Mouse (Mus musculus) MEL (cell line): ENCODE measurements at regions not wholly inside any gene's neighbourhood (a gene's known extent, or its start where the extent isn't known, plus 50 kb on each side); places are given as distances from the start of the nearest gene placed in this dataset.

Experiments used
- DNase-seq: peaks from one replicate; pipeline ENCODE4 v3.0.0; 2011; ENCODE audit warnings: low read depth, low spot score
- H3K27ac ChIP-seq: 2 replicates; pipeline ENCODE4 v1.5.1; 2012; ENCODE audit warnings: low read depth, mild to moderate bottlenecking, control low read depth, low read length, moderate library complexity; ENCODE audit not compliant: control insufficient read depth
- H3K27me3 ChIP-seq, 2 experiments: fragments of 150-350 bp in 1 of 2; sonication (generic) in 1 of 2; 2 replicates each; pipeline ENCODE4 v1.6.1; 2012; ENCODE audit warnings: low read length in 2 of 2, mild to moderate bottlenecking in 2 of 2, improper control_type of control experiment in 1 of 2, moderate library complexity in 1 of 2; ENCODE audit not compliant: insufficient read depth in 2 of 2, control insufficient read depth in 1 of 2
- H3K36me3 ChIP-seq, 2 experiments: 2 replicates each; pipeline ENCODE4 v1.6.1; 2012 to 2014; ENCODE audit warnings: low read length in 2 of 2, improper control_type of control experiment in 1 of 2, inconsistent platforms in 1 of 2, mild to moderate bottlenecking in 1 of 2; ENCODE audit not compliant: insufficient read depth in 2 of 2, control insufficient read depth in 1 of 2
- H3K4me1 ChIP-seq, 2 experiments: fragments of 150-350 bp in 1 of 2; sonication (generic) in 1 of 2; 2 replicates each; pipeline ENCODE4 v1.6.1; 2012; ENCODE audit warnings: low read length in 2 of 2, improper control_type of control experiment in 1 of 2, mild to moderate bottlenecking in 1 of 2; ENCODE audit not compliant: insufficient read depth in 2 of 2, control insufficient read depth in 1 of 2
- H3K4me3 ChIP-seq, 2 experiments: fragments of 150-350 bp in 1 of 2; sonication (generic) in 1 of 2; 2 replicates each; pipeline ENCODE4 v1.5.1; 2012; ENCODE audit warnings: low read depth in 2 of 2, low read length in 2 of 2, mild to moderate bottlenecking in 2 of 2, moderate library complexity in 2 of 2, control low read depth in 1 of 2, improper control_type of control experiment in 1 of 2; ENCODE audit not compliant: control insufficient read depth in 1 of 2, insufficient read depth in 1 of 2
- H3K79me2 ChIP-seq: 2 replicates; pipeline ENCODE4 v1.6.1; 2012; ENCODE audit warnings: mild to moderate bottlenecking, low read length, moderate library complexity; ENCODE audit not compliant: control insufficient read depth, poor library complexity, insufficient read depth
- H3K9ac ChIP-seq: 2 replicates; pipeline ENCODE4 v1.6.1; 2012; ENCODE audit warnings: low read depth, mild to moderate bottlenecking, control low read depth, low read length, moderate library complexity; ENCODE audit not compliant: control insufficient read depth, poor library complexity, severe bottlenecking
- H3K9me3 ChIP-seq: fragments of 150-350 bp; sonication (generic); replicated peaks from 2 replicates; pipeline ENCODE4 v1.6.1; 2012; ENCODE audit warnings: mild to moderate bottlenecking, low read length, improper control_type of control experiment, moderate library complexity; ENCODE audit not compliant: insufficient read depth
- BHLHE40 ChIP-seq: IDR thresholded peaks from 2 replicates; pipeline ENCODE4 v1.6.1; 2012; ENCODE audit warnings: low read depth, mild to moderate bottlenecking, inconsistent platforms, low read length, improper control_type of control experiment, borderline replicate concordance
- CHD1 ChIP-seq: IDR thresholded peaks from 2 replicates; pipeline ENCODE4 v1.6.1; 2012; ENCODE audit warnings: low read depth, mild to moderate bottlenecking, inconsistent platforms, low read length, improper control_type of control experiment
- CHD2 ChIP-seq: IDR thresholded peaks from 2 replicates; pipeline ENCODE4 v1.6.1; 2011; ENCODE audit warnings: low read length, improper control_type of control experiment
- CTCF ChIP-seq, 3 experiments: IDR thresholded peaks in 2 of 3; conservative IDR thresholded peaks in 1 of 3; 2 replicates each; pipeline ENCODE4 v1.5.1; 2011 to 2012; ENCODE audit warnings: low read length in 3 of 3, low read depth in 2 of 3, mild to moderate bottlenecking in 2 of 3, improper control_type of control experiment in 1 of 3, inconsistent platforms in 1 of 3, mixed read lengths in 1 of 3, moderate library complexity in 1 of 3; ENCODE audit not compliant: control insufficient read depth in 1 of 3, insufficient read depth in 1 of 3, poor library complexity in 1 of 3, severe bottlenecking in 1 of 3
- GATA1 ChIP-seq: IDR thresholded peaks from 2 replicates; pipeline ENCODE4 v1.6.1; 2011; ENCODE audit warnings: low read depth, low read length, improper control_type of control experiment
- JUND ChIP-seq: IDR thresholded peaks from 2 replicates; pipeline ENCODE4 v1.6.1; 2011; ENCODE audit warnings: low read depth, mild to moderate bottlenecking, improper control_type of control experiment, low read length
- KAT2A ChIP-seq: conservative IDR thresholded peaks from 2 replicates; pipeline ENCODE4 v1.6.1; 2012; ENCODE audit warnings: low read depth, low read length, improper control_type of control experiment, inconsistent platforms
- MAX ChIP-seq: IDR thresholded peaks from 2 replicates; pipeline ENCODE4 v1.6.1; 2011; ENCODE audit warnings: low read length, improper control_type of control experiment
- MAZ ChIP-seq: IDR thresholded peaks from 2 replicates; pipeline ENCODE4 v1.6.1; 2012; ENCODE audit warnings: low read depth, mild to moderate bottlenecking, inconsistent platforms, low read length, improper control_type of control experiment
- MXI1 ChIP-seq: IDR thresholded peaks from 2 replicates; pipeline ENCODE4 v1.6.1; 2011; ENCODE audit warnings: mild to moderate bottlenecking, low read depth, low read length, improper control_type of control experiment
- MYB ChIP-seq: IDR thresholded peaks from 2 replicates; pipeline ENCODE4 v1.6.1; 2011; ENCODE audit warnings: mild to moderate bottlenecking, low read depth, low read length, improper control_type of control experiment
- NELFE ChIP-seq: IDR thresholded peaks from 2 replicates; pipeline ENCODE4 v1.6.1; 2011; ENCODE audit warnings: low read depth, low read length, improper control_type of control experiment
- NRF1 ChIP-seq: IDR thresholded peaks from 2 replicates; pipeline ENCODE4 v1.6.1; 2014; ENCODE audit warnings: low read depth, mild to moderate bottlenecking, inconsistent platforms, low read length, improper control_type of control experiment, moderate library complexity; ENCODE audit not compliant: poor library complexity, insufficient read depth, severe bottlenecking
- POLR2AphosphoS2 ChIP-seq: IDR thresholded peaks from 2 replicates; pipeline ENCODE4 v1.6.1; 2011; ENCODE audit warnings: low read length, improper control_type of control experiment
- SIN3A ChIP-seq: IDR thresholded peaks from 2 replicates; pipeline ENCODE4 v1.6.1; 2012; ENCODE audit warnings: low read length, improper control_type of control experiment, inconsistent platforms
- SMC3 ChIP-seq: IDR thresholded peaks from 2 replicates; pipeline ENCODE4 v1.6.1; 2011; ENCODE audit warnings: low read depth, low read length, improper control_type of control experiment
- TAL1 ChIP-seq: IDR thresholded peaks from 2 replicates; pipeline ENCODE4 v1.6.1; 2012; ENCODE audit warnings: mild to moderate bottlenecking, inconsistent platforms, low read length, moderate library complexity, mixed read lengths
- TCF12 ChIP-seq: IDR thresholded peaks from 2 replicates; pipeline ENCODE4 v1.6.1; 2014; ENCODE audit warnings: low read depth, mild to moderate bottlenecking, inconsistent platforms, low read length, improper control_type of control experiment, moderate library complexity
- UBTF ChIP-seq: IDR thresholded peaks from 2 replicates; pipeline ENCODE4 v1.6.1; 2012; ENCODE audit warnings: low read depth, mild to moderate bottlenecking, inconsistent platforms, low read length, improper control_type of control experiment, moderate library complexity, borderline replicate concordance; ENCODE audit not compliant: insufficient read depth
- USF1 ChIP-seq: IDR thresholded peaks from 2 replicates; pipeline ENCODE4 v1.6.1; 2014; ENCODE audit warnings: low read depth, mild to moderate bottlenecking, inconsistent platforms, low read length, improper control_type of control experiment, moderate library complexity
- USF2 ChIP-seq, 2 experiments: IDR thresholded peaks; 2 replicates each; pipeline ENCODE4 v1.6.1; 2011 to 2012; ENCODE audit warnings: improper control_type of control experiment in 2 of 2, low read length in 2 of 2, borderline replicate concordance in 1 of 2, inconsistent platforms in 1 of 2, low read depth in 1 of 2, mild to moderate bottlenecking in 1 of 2; ENCODE audit not compliant: insufficient read depth in 1 of 2
- ZC3H11A ChIP-seq: IDR thresholded peaks from 2 replicates; pipeline ENCODE4 v1.6.1; 2012; ENCODE audit warnings: low read depth, mild to moderate bottlenecking, inconsistent platforms, low read length, improper control_type of control experiment
- ZKSCAN1 ChIP-seq: IDR thresholded peaks from 2 replicates; pipeline ENCODE4 v1.6.1; 2012; ENCODE audit warnings: low read depth, mild to moderate bottlenecking, inconsistent platforms, low read length, improper control_type of control experiment, moderate library complexity

DNA sequence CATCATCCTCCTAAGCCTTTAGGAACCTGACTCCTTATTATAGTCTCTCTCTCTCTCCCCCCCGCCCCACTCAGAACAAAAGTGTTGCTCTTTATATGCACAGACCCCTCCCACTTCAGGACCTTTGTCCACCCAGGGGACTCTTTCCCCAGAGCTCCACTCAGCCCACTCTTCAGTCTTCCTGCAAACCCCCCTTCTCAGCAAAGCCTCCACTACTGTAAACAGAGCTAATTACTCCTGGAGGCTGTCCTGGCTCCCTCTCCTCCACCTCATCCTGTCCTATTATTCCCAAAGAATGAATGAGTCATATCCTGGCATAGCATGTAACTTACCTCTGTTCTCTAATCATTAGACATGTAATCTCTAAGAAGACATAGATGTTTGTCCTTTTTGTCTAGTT, 82.8 kb upstream of the Galnt15 start:
- Histone ChIP-seq H3K9ac (no peak overlapping the region), H3K27ac (no peak overlapping the region), H3K36me3 (no peaks in the 10 kb centered on the region), H3K27me3 (peaks cover 0 to 3% of the 10 kb centered on the region in 2 experiments; a peak in 2 of 4 replicates), H3K9me3 (no peaks in the 10 kb centered on the region), H3K79me2 (no peaks in the 10 kb centered on the region), H3K4me1 (no peaks in the 10 kb centered on the region), H3K4me3 (no peak overlapping the region)
- TF ChIP-seq SIN3A (no peak), KAT2A (no peak), CTCF (IDR thresholded peaks at IDR 0.05 in 2 of 3, conservative IDR thresholded peaks at IDR 0.05 in 1 of 3; ENCODE audit: control insufficient read depth in 1 of 3, insufficient read depth in 1 of 3, low read depth in 2 of 3, low read length in 3 of 3, poor library complexity in 1 of 3, severe bottlenecking in 1 of 3) (no peak), USF2 (IDR thresholded peaks at IDR 0.05; ENCODE audit: borderline replicate concordance in 1 of 2, insufficient read depth in 1 of 2, low read depth in 1 of 2, low read length in 2 of 2) (no peak)
- DNase-seq = no peak

DNA sequence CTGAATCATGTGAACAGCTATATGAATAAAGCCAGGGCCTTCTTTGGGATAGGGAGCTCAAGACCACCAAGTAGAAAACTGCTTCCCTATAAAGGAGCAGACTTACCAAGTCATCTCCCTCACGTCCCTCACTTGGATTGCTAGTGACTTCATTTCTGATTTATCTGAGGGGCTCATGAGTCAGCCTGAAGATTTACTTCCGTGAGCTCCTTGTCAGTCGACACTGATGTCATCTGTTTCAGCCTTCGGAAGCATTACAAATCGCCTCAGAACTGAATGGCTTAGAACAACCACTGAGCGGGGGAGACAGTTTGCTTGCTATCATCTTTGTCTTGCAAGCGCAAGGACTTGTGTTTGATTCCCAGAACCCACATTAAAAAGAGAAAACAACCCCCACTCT, 81.5 kb upstream of the Galnt15 start:
- no peaks in the 10 kb centered on the region for H3K79me2 ChIP-seq
- no peak for TF ChIP-seq KAT2A
- TF ChIP-seq JUND = no peak
- TF ChIP-seq CHD2 = no peak
- no peak for TF ChIP-seq NRF1
- no peak for TF ChIP-seq ZKSCAN1
- no peak for TF ChIP-seq TCF12
- no peak for TF ChIP-seq MAX
- no peak for TF ChIP-seq UBTF
- TF ChIP-seq ZC3H11A = no peak
- TF ChIP-seq CHD1 = no peak
- TF ChIP-seq CTCF (IDR thresholded peaks at IDR 0.05 in 2 of 3, conservative IDR thresholded peaks at IDR 0.05 in 1 of 3; ENCODE audit: control insufficient read depth in 1 of 3, insufficient read depth in 1 of 3, low read depth in 2 of 3, low read length in 3 of 3, poor library complexity in 1 of 3, severe bottlenecking in 1 of 3) = no peak
- TF ChIP-seq, all 39 proteins: peak for 0
- Histone ChIP-seq H3K4me3 (no peak overlapping the region), H3K27me3 (peaks cover 0 to 3% of the 10 kb centered on the region in 2 experiments; a peak in 3 of 4 replicates), H3K27ac (no peak overlapping the region), H3K4me1 (no peaks in the 10 kb centered on the region), H3K36me3 (no peaks in the 10 kb centered on the region), H3K9ac (no peak overlapping the region), H3K9me3 (no peaks in the 10 kb centered on the region)
- DNase-seq = peak; percentile 9

DNA sequence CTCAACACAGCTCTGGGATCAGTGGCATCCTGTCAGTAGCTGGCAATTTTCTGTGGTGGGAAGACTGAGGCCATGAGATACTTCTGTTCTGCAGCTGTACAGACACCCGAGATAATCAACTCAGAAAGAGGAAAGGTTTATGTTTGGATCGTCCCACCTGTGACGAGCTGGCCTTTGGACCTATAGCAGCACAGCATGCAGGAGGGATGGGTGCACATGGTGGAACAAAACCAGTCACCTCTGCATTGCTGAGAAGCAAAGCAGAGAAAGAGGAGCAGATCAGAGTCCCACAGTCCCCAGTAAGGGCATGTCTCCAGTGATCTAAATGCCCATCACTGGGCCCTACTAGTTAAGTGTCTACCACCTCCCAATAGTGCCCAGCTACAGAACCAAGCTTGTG, 76.9 kb upstream of the Galnt15 start:
- no peak overlapping the region for H3K4me3 ChIP-seq
- TF ChIP-seq SIN3A = no peak
- TF ChIP-seq GATA1 = no peak
- no peak for TF ChIP-seq BHLHE40
- no peak for TF ChIP-seq MXI1
- no peak for TF ChIP-seq CHD1
- TF ChIP-seq USF1 = no peak
- no peak for TF ChIP-seq MYB
- no peak for TF ChIP-seq CHD2
- TF ChIP-seq TAL1 = no peak
- TF ChIP-seq NELFE = no peak
- TF ChIP-seq SMC3 = no peak
- TF ChIP-seq TCF12 = no peak
- no peak for TF ChIP-seq ZKSCAN1
- no peak for TF ChIP-seq POLR2AphosphoS2
- TF ChIP-seq MAZ = no peak
- TF ChIP-seq, all 39 proteins: peak for 0
- Histone ChIP-seq H3K4me1 (no peaks in the 10 kb centered on the region), H3K79me2 (no peaks in the 10 kb centered on the region), H3K9me3 (no peaks in the 10 kb centered on the region), H3K27ac (no peak overlapping the region), H3K36me3 (no peaks in the 10 kb centered on the region), H3K9ac (no peak overlapping the region), H3K27me3 (peaks cover 1 to 3% of the 10 kb centered on the region in 2 experiments; a peak in 3 of 4 replicates)
- DNase-seq = peak; percentile 12
